Mouse (Mus musculus) intestine, embryonic 16.5 days (tissue): ENCODE data around the gene Gm21188. TPM values are rescaled to one million over a fixed set of nuclear protein-coding genes. Genes with fewer than 3 reads are reported as not detected.
"Not testable (repeated sequence)": the region's sequence is repeated elsewhere in the genome, so short reads cannot be mapped to it uniquely, and the experiment has no call there.

ENCODE experiments used
- ATAC-seq: fragments of 200-750 bp; cut with Nextera tagmentation; 2 replicates; pipeline ENCODE4 v1.8.0; 2017; ENCODE audit warnings: moderate TSS enrichment, moderate library complexity
- H3K27ac ChIP-seq: fragments of 300-500 bp; sonication (generic); 2 replicates; pipeline ENCODE4 v1.5.1; 2014; ENCODE audit warnings: mild to moderate bottlenecking, low read length
- H3K27me3 ChIP-seq: fragments of 300-500 bp; sonication (generic); replicated peaks from 2 replicates; pipeline ENCODE4 v1.6.1; 2014; ENCODE audit warnings: low read length, control low read depth, mixed read lengths; ENCODE audit not compliant: control insufficient read depth, insufficient read depth
- H3K36me3 ChIP-seq: fragments of 300-500 bp; sonication (generic); 2 replicates; pipeline ENCODE4 v1.6.1; 2014; ENCODE audit warnings: low read length, control low read depth; ENCODE audit not compliant: control insufficient read depth, insufficient read depth
- H3K4me1 ChIP-seq: fragments of 300-500 bp; sonication (generic); 2 replicates; pipeline ENCODE4 v1.6.1; 2014; ENCODE audit warnings: low read length, control low read depth, mixed read lengths; ENCODE audit not compliant: control insufficient read depth, insufficient read depth
- H3K4me2 ChIP-seq: fragments of 300-500 bp; sonication (generic); 2 replicates; pipeline ENCODE4 v1.6.1; 2014; ENCODE audit warnings: low read depth, low read length, control low read depth
- H3K4me3 ChIP-seq: fragments of 300-500 bp; sonication (generic); 2 replicates; pipeline ENCODE4 v1.5.1; 2014; ENCODE audit warnings: mild to moderate bottlenecking, low read length
- H3K9ac ChIP-seq: fragments of 300-500 bp; sonication (generic); 2 replicates; pipeline ENCODE4 v1.6.1; 2014; ENCODE audit warnings: low read depth, low read length
- H3K9me3 ChIP-seq: fragments of 300-500 bp; sonication (generic); 2 replicates; pipeline ENCODE4 v1.6.1; 2016; ENCODE audit warnings: low read length, control low read depth; ENCODE audit not compliant: control insufficient read depth
- WGBS: fragments of 180-500 bp; shearing (Covaris S2); extraction: QIAGEN DNeasy Blood & Tissue Kit; methylation state at CpG from one replicate; pipeline ENCODE4 v1.1.7; 2014; 5-methylcytosine and 5-hydroxymethylcytosine counted together
- polyA plus RNA-seq: library from polyadenylated mRNA; unstranded; fragments of >200 nt; fragmentation: Nextera tagmentation; extraction: Ambion mirVana; gene quantifications from 2 replicates; pipeline ENCODE4 v1.2.1, GENCODE M21; 2015

Gm21188 gene
- polyA plus RNA-seq = not detected in 2 replicates

GRCm38 (mm10) chr13:120052085-120052484, at the start of gene Gm21188:
TSS of gene Gm21188 (minus strand) at chr13:120052194.
- not testable (repeated sequence) for H3K4me1 ChIP-seq, H3K9ac ChIP-seq, H3K9me3 ChIP-seq, H3K4me2 ChIP-seq, H3K36me3 ChIP-seq, H3K27ac ChIP-seq, H3K4me3 ChIP-seq, H3K27me3 ChIP-seq, ATAC-seq

GRCm38 (mm10) chr13:120099327-120099726, 47.3 kb upstream of the Gm21188 start:
- not testable (repeated sequence) for H3K27ac ChIP-seq, H3K36me3 ChIP-seq, H3K4me3 ChIP-seq, H3K4me2 ChIP-seq, H3K9ac ChIP-seq, ATAC-seq, H3K9me3 ChIP-seq, H3K4me1 ChIP-seq, H3K27me3 ChIP-seq
- WGBS = no CpG with 5 or more reads among the region's 5 CpGs

- peak; percentile 51 for ATAC-seq
- H3K4me3 ChIP-seq, H3K4me2 ChIP-seq, H3K27me3 ChIP-seq, H3K27ac ChIP-seq, H3K9ac ChIP-seq, H3K36me3 ChIP-seq, H3K4me1 ChIP-seq, H3K9me3 ChIP-seq: not testable (repeated sequence)
- under 1% methylated on average over 5 of the region's 13 CpGs for WGBS
Observed at GRCm38 (mm10) chr13:120096938-120097256, 44.9 kb upstream of the Gm21188 start.

DNA sequence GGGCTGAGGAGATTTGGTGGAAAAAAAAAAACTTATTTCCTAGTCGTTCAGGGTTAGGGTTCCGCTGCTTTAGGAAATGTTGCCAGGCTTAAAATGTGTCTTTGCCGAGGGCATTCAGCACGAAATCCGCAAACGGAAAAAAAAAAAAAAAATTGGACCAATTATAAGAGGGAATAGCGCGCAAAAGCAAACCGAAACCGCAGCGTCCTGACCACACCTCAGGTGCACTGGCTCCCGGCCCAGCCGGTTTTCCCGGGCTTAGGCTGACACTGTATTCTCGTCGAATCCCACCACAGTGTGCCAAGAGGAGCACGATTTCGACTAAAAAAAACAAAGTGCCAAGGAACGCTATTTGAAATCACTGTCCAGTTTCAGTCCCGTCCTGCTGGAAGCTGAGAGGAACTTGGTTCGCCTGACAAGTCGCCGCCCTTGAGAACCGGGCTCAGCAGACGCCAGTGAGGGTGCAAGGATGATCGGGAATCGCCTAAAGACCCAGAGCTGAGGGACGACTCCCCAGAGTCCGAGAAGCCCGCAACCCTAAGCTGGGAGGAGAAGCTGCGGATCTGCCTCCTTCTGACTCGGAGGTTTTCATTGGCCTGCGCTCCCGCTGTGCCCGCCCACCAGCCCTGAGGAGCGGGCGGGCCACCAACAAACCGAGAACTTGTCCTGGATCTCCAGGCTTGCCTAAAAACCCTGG, 44.4 kb upstream of the Gm21188 start:
- H3K4me1 ChIP-seq, H3K9ac ChIP-seq, H3K27me3 ChIP-seq, H3K9me3 ChIP-seq, H3K27ac ChIP-seq, H3K36me3 ChIP-seq: not testable (repeated sequence)
- Histone ChIP-seq H3K4me2 (peak overlapping the region; percentile 35), H3K4me3 (peak overlapping the region; percentile 24)
- under 1% methylated on average over 23 of the region's 38 CpGs for WGBS
- ATAC-seq = peak; percentile 90

- H3K4me1 ChIP-seq, H3K36me3 ChIP-seq, ATAC-seq, H3K4me3 ChIP-seq, H3K4me2 ChIP-seq, H3K9me3 ChIP-seq, H3K27ac ChIP-seq, H3K9ac ChIP-seq, H3K27me3 ChIP-seq: not testable (repeated sequence)
- no CpG with 5 or more reads among the region's 13 CpGs for WGBS
Observed at GRCm38 (mm10) chr13:120092950-120093349, 41.0 kb upstream of the Gm21188 start.

DNA sequence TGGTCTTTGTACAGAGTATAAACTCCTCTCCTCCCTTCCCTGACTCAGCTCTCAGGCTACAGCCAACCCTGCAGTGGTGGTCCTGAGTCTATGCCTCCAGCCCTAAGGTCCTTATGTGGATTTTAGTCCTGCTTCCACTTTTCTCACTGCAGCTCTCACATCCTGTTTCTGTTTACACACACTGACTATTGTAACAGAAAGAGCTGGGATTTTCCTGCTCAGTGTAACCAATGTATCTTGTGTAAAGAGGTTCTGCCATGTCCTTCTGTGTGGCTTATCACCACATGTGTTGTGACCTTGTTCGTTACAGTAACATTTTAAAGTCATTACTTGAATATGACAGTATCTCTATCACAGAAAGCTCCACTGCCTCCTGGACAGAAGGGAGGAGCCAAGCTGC, 27.6 kb upstream of the Gm21188 start:
- H3K4me3 ChIP-seq, H3K27ac ChIP-seq, H3K9ac ChIP-seq, H3K27me3 ChIP-seq, H3K4me1 ChIP-seq, H3K4me2 ChIP-seq, ATAC-seq, H3K9me3 ChIP-seq, H3K36me3 ChIP-seq: not testable (repeated sequence)
- WGBS = no CpG with 5 or more reads among the region's 1 CpGs

DNA sequence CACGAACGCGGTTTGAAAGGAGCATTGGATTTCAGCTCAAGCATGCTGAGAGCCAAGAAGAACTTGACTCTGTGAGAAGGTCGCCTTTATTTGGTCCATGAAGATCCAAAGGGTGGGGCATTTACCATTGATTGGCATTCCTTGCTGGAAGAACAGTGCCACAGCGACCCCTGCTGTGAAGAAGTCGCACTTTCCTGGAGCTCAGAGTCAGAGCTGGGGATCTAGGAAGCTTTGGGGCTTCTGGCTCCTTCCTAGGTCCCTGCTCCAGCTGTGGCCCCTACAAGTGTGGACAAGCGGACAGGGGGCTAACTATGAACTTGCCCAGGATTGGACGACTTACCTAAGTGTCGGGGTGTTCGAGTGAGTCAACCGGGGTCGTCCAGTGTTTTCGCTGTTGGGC, 18.9 kb upstream of the Gm21188 start:
- not testable (repeated sequence) for H3K4me3 ChIP-seq, H3K4me2 ChIP-seq, H3K4me1 ChIP-seq, H3K9ac ChIP-seq, ATAC-seq, H3K27me3 ChIP-seq, H3K36me3 ChIP-seq, H3K27ac ChIP-seq, H3K9me3 ChIP-seq
- no CpG with 5 or more reads among the region's 13 CpGs for WGBS

GRCm38 (mm10) chr13:120070012-120070598, 18.1 kb upstream of the Gm21188 start:
- no CpG with 5 or more reads among the region's 12 CpGs for WGBS
- not testable (repeated sequence) for ATAC-seq

DNA sequence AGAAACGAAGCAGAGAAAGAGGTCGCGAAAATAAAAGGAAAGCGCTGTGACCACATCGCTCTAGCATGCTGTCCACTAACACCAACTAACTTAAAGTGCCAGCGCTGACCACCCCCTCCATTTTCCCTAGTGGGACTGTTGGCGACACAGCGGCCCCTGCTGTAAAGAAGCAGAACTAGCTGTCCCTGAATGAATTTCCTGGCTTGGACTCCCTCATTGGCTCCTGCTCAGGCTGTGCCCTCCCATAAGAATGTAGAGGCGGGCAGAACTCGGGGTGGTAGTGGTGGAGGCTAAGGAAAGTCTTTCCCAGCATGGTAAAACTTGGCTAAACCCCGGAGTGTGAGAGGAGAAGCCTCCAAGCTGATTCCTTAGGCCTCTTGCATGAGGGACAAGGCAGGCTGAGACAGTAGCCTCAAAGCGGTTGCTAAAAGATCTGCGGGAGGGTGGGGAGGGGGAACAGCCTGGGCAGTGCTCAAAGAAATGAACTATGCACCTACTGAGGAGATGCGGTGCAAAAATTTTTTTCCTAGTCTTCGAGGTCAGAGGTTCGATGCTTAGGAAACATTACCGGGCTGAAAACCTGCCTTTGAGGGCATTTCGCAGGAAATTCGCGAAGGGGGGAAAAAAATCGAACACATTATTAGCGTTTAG, 11.6 kb upstream of the Gm21188 start:
- not testable (repeated sequence) for H3K4me1 ChIP-seq, H3K9me3 ChIP-seq, H3K4me3 ChIP-seq, H3K4me2 ChIP-seq, H3K27me3 ChIP-seq, H3K27ac ChIP-seq, H3K36me3 ChIP-seq, H3K9ac ChIP-seq
- 0 out of 2 replicates have a peak, but pooled peaks have one; percentile 36 for ATAC-seq
- WGBS = no CpG with 5 or more reads among the region's 22 CpGs

More at GRCm38 (mm10) chr13:120070012-120070598, 18.1 kb upstream of the Gm21188 start:
- not testable (repeated sequence) for H3K36me3 ChIP-seq, H3K4me2 ChIP-seq, H3K27ac ChIP-seq, H3K4me3 ChIP-seq, H3K9me3 ChIP-seq, H3K27me3 ChIP-seq, H3K4me1 ChIP-seq, H3K9ac ChIP-seq
